Mouse (Mus musculus): ENCODE results near the gene Adgrg2.

Gene Adgrg2

DNA sequence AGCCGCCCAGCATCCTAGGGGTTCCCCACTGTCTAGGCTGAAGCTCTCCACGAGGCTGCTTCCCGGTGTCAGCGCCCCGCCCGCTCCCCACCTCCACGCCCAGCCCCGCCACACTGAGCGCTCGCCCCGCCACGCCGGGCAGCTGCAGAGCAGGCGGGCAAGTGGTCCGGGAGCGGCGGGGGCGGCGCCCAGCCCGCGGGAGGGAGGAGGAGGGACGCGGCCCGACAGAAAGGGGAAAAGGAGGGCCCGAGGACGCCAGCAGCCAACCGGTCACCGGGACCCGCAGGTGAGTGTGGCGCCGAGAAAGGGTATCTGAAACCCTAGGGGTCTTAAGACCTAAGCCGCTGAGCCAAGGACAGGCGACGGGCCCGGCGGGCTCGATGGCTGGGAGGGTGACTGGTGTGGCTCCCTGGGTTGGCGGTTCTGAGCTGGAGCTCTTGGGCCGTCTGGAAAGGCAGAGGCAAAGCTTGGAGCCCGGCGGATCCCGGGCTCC, at the start of gene Adgrg2:
TSS of gene Adgrg2 (plus strand) at position 227 of the 493 bp plus-strand sequence.
- in situ Hi-C loops (cut with MboI, MseI), result no loop called here

DNA sequence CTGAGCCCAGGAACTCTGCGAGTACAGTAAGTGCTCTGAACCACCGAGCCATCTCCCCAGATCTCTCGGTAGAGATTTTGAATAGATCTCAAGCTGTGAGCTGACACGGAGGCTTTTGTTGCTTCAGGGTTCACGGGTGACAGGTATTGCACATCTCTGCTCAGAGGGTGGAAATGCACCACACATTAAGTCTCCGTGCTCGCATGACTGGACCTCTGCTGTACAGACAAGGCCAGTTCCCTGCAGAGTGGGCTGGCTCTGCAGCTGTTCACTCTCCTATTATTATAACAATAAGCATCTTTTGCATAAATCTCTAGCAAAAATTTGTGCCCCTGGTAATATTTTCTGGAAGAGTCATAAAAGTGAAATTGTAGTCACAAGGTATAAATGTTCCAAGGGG, 39.5 kb upstream of the Adgrg2 start:
- in situ Hi-C loops (cut with MboI, MseI), result no loop called here

- in situ Hi-C loops (cut with MboI, MseI), result no loop called here
Observed at GRCm38 (mm10) chrX:160351967-160352677, 38.4 kb upstream of the Adgrg2 start.

GRCm38 (mm10) chrX:160384748-160385501, 5.6 kb upstream of the Adgrg2 start:
- in situ Hi-C loops (cut with MboI, MseI), result no loop called here

DNA sequence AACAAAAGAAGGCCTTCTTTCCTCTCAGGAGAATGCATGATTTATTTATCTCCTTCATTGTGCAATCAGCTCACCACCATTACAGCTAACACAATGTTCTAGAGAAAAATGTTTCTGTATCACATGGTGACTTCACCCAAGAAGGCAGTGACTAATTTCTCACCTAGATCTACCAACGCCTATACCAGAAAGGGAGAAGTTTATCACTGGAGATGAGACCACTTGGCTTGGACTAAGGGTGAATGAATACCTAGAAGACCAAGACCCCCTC, 5.1 kb upstream of the Adgrg2 start:
- in situ Hi-C loops (cut with MboI, MseI), result no loop called here

- in situ Hi-C loops (cut with MboI, MseI), result no loop called here
Observed at GRCm38 (mm10) chrX:160412930-160413453, 22.5 kb downstream of the Adgrg2 start.

GRCm38 (mm10) chrX:160413881-160414395, 23.4 kb downstream of the Adgrg2 start:
- in situ Hi-C loops (cut with MboI, MseI), result no loop called here

DNA sequence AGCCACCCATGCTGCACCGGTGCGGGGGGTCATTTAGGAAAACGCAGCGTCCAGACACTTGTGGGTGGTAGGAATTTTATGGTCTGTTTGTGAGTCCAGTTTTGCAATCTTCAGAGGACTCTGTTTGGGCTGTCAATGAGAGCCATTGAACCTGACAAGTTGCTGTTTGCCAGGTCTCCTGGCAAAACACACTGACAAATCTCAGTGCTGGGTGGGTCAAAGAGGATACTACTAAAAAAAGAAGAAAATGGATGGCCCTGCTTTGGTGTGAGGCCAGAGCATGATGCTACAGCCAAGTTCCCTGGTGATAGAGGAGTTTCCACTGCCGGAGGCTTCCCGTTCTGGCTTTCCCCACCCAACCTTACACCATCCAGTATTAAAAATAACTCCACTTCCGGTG, 27.9 kb downstream of the Adgrg2 start:
- in situ Hi-C loops (cut with MboI, MseI), result no loop called here

GRCm38 (mm10) chrX:160423737-160424136, 33.2 kb downstream of the Adgrg2 start:
- in situ Hi-C loops (cut with MboI, MseI), result no loop called here

DNA sequence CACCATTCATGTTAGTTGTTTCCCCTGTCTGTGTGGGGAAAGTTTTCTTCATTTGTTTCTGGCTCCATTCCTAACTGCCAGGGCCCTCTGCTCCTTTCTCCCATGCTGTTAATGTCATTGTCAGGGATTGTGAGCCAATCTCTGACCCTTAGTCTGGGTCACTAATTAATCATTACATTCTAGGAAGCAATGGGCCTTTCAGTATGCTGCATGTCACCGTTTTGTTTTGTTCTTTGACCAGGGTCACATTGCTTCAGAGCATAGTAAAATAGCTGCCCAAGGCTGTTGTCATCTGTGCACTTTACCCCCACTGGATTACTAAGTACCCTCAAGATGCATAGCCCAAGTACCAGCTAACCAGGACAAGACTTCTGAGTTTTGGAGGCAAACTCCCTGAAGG, 36.0 kb downstream of the Adgrg2 start:
- in situ Hi-C loops (cut with MboI, MseI), result no loop called here

- in situ Hi-C loops (cut with MboI, MseI), result no loop called here
Observed at GRCm38 (mm10) chrX:160426930-160427329, 36.4 kb downstream of the Adgrg2 start.

DNA sequence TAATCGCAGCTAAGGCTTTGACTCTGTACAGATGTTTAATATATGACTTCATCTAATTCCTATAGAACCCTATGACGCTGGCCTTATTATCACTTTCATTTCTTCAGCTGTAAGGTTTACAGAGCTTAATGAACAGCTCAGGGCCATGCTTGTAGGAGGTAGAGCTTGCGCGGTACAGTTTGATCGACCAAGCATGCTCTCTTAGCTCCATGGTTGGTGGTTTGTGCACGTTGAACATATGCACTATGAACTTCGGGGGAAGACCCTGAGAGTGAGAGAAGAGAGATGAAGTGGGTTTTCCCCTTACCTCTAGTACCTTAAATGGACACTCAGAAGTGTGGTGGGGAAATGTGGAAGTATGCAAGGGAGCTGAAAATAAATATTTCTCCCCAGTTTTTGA, 41.7 kb downstream of the Adgrg2 start:
- in situ Hi-C loops (cut with MboI, MseI), result no loop called here

- in situ Hi-C loops (cut with MboI, MseI), result no loop called here
Observed at GRCm38 (mm10) chrX:160441272-160441671, 50.8 kb downstream of the Adgrg2 start.

DNA sequence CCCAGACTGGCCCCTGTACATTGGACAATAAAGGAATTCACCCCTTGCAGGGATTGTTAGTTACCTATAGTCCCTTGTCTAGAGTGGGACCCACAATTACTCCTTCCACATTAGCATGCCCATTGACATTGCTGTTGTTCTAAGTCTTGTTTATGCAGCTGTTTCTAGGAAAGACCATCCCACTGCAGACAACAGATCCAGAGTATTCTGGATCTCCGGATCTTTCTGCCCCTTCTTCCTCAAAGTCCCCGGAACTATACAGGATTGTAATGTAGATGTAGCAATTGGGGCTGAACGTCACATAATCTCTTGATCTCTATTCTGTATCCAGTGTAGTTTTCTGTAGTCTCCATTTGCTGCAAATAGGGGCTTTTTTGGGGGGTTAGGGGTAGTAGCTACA, 57.9 kb downstream of the Adgrg2 start:
- in situ Hi-C loops (cut with MboI, MseI), result no loop called here

- in situ Hi-C loops (cut with MboI, MseI), result no loop called here
Observed at GRCm38 (mm10) chrX:160449363-160449762, 58.9 kb downstream of the Adgrg2 start.

DNA sequence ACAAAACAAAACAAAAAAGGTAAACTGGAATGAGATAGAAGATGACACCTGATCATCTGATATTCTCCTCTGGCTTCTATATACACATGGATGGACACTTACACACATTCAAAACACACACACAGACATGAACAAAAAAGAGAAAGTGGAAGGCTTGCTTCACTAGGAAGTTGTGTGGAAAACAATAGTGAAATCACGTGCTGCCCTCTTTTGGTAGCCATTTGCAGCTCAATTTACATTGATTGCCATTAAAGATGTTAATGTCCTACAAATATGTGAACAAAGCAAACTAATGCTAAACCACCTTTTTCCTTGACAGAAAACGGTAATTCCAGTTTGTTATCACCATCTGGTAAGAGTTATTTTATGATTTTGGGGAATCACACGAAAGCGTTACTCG, 65.2 kb downstream of the Adgrg2 start:
- in situ Hi-C loops (cut with MboI, MseI), result no loop called here

- in situ Hi-C loops (cut with MboI, MseI), result no loop called here
Observed at GRCm38 (mm10) chrX:160471257-160471786, 80.8 kb downstream of the Adgrg2 start.

DNA sequence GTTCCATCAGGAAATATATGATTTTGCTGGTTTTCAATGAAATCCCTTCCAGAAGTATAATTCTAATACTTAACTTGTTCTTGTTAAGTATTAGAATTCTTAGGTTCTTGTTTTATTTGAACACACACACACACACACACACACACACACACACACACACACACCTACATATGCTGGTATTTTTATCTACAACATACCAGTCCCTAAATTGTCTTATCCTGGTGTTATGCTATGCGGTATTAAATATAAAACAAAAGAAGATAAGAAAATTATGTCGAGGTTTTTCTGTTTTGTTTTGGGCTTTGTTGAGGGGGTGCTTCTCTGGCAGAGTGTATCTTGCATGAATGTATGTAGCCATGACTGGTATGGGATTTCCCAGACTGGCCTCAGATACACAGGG, 99.3 kb downstream of the Adgrg2 start:
- in situ Hi-C loops (cut with MboI, MseI), result no loop called here

- in situ Hi-C loops (cut with MboI, MseI), result no loop called here
Observed at GRCm38 (mm10) chrX:160494333-160494732, 103.8 kb downstream of the Adgrg2 start.

- in situ Hi-C loops (cut with MboI, MseI), result no loop called here
Observed at GRCm38 (mm10) chrX:160494921-160495320, 104.4 kb downstream of the Adgrg2 start.

- in situ Hi-C loops (cut with MboI, MseI), result no loop called here
Observed at GRCm38 (mm10) chrX:160496473-160496872, 106.0 kb downstream of the Adgrg2 start.

- in situ Hi-C loops (cut with MboI, MseI), result no loop called here
Observed at GRCm38 (mm10) chrX:160501095-160501494, 110.6 kb downstream of the Adgrg2 start.

DNA sequence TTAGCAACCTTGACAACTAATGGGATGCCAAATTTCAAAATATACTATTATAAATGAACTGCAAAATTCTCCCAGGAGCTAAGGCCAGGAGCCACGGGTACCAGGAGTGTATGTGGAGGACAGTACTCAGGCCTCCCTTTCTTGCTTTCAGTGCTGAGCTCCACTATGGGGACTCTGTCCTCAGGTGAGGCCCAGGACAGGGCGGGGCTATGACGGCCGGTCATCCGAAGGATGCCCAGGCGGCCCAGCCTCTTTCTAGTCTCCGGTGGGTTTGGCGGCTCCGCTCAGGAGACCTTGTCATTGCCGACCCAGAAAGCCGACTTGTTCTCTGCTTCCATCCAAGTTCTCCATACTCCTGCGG, 111.2 kb downstream of the Adgrg2 start:
- in situ Hi-C loops (cut with MboI, MseI), result no loop called here

Data from regulatory T cell (primary cell).